Mouse (Mus musculus): ENCODE data around the gene Rgs12. TPM values are rescaled to one million over a fixed set of nuclear protein-coding genes. Genes with fewer than 3 reads are reported as not detected.

The Rgs12 gene
- polyA plus RNA-seq, 1 experiment from 2014 or later, result 57.6 TPM

GRCm38 (mm10) chr5:35024975-35025374 is 75.7 kb downstream of the Rgs12 start:
- Histone ChIP-seq H3K36me3 (replicated peaks) (peaks cover 100% of the 10 kb centered on the region), H3K4me1 (peaks cover 12% of the 10 kb centered on the region), H3K27me3 (ENCODE audit: poor library complexity, severe bottlenecking) (no peaks in the 10 kb centered on the region), H3K9me3 (no peaks in the 10 kb centered on the region), H3K4me3 (no peak overlapping the region), H3K27ac (no peak overlapping the region)
- WGBS, result 29% methylated on average over 2 of the region's 2 CpGs
- peak; percentile 30 for DNase-seq (ENCODE audit: extremely low spot score, low spot score)

- Histone ChIP-seq H3K4me1 (peaks cover 3% of the 10 kb centered on the region), H3K9me3 (no peaks in the 10 kb centered on the region), H3K4me3 (no peak overlapping the region), H3K27ac (no peak overlapping the region), H3K36me3 (replicated peaks) (peaks cover 99% of the 10 kb centered on the region), H3K27me3 (ENCODE audit: poor library complexity, severe bottlenecking) (no peaks in the 10 kb centered on the region)
- no peak for DNase-seq (ENCODE audit: extremely low spot score, low spot score)
- 96% methylated on average over 1 of the region's 1 CpGs for WGBS
Observed at GRCm38 (mm10) chr5:35029303-35029702, 80.1 kb downstream of the Rgs12 start.

GRCm38 (mm10) chr5:35029755-35030154 is 80.5 kb downstream of the Rgs12 start:
- Histone ChIP-seq H3K9me3 (no peaks in the 10 kb centered on the region), H3K4me1 (no peaks in the 10 kb centered on the region), H3K27ac (no peak overlapping the region), H3K27me3 (ENCODE audit: poor library complexity, severe bottlenecking) (no peaks in the 10 kb centered on the region), H3K4me3 (no peak overlapping the region), H3K36me3 (replicated peaks) (peaks cover 99% of the 10 kb centered on the region)
- WGBS, result 94% methylated on average over 5 of the region's 5 CpGs
- no peak for DNase-seq (ENCODE audit: extremely low spot score, low spot score)

GRCm38 (mm10) chr5:35033068-35033467 is 83.8 kb downstream of the Rgs12 start:
- H3K27ac ChIP-seq, result no peak overlapping the region
- no peaks in the 10 kb centered on the region for H3K4me1 ChIP-seq
- no peaks in the 10 kb centered on the region for H3K9me3 ChIP-seq
- no peaks in the 10 kb centered on the region for H3K27me3 ChIP-seq (ENCODE audit: poor library complexity, severe bottlenecking)
- WGBS, result 85% methylated on average over 5 of the region's 5 CpGs
- H3K36me3 ChIP-seq (replicated peaks), result peaks cover 77% of the 10 kb centered on the region
- no peak for DNase-seq (ENCODE audit: extremely low spot score, low spot score)
- H3K4me3 ChIP-seq, result no peak overlapping the region

- Histone ChIP-seq H3K27ac (no peak overlapping the region), H3K27me3 (ENCODE audit: poor library complexity, severe bottlenecking) (no peaks in the 10 kb centered on the region), H3K36me3 (replicated peaks) (peaks cover 71% of the 10 kb centered on the region), H3K4me1 (no peaks in the 10 kb centered on the region), H3K4me3 (no peak overlapping the region), H3K9me3 (no peaks in the 10 kb centered on the region)
- 75% methylated on average over 1 of the region's 1 CpGs for WGBS
- no peak for DNase-seq (ENCODE audit: extremely low spot score, low spot score)
Observed at GRCm38 (mm10) chr5:35033619-35034018, 84.4 kb downstream of the Rgs12 start.

- DNase-seq (ENCODE audit: extremely low spot score, low spot score), result no peak
- WGBS, result 94% methylated on average over 5 of the region's 5 CpGs
- Histone ChIP-seq H3K36me3 (replicated peaks) (peaks cover 56% of the 10 kb centered on the region), H3K4me3 (no peak overlapping the region), H3K4me1 (no peaks in the 10 kb centered on the region), H3K27ac (no peak overlapping the region), H3K27me3 (ENCODE audit: poor library complexity, severe bottlenecking) (no peaks in the 10 kb centered on the region), H3K9me3 (no peaks in the 10 kb centered on the region)
Observed at GRCm38 (mm10) chr5:35035141-35035540, 85.9 kb downstream of the Rgs12 start.

- H3K4me1 ChIP-seq, result no peaks in the 10 kb centered on the region
- no peak overlapping the region for H3K27ac ChIP-seq
- DNase-seq (ENCODE audit: extremely low spot score, low spot score), result no peak
- no peak overlapping the region for H3K4me3 ChIP-seq
- 82% methylated on average over 4 of the region's 4 CpGs for WGBS
- no peaks in the 10 kb centered on the region for H3K27me3 ChIP-seq (ENCODE audit: poor library complexity, severe bottlenecking)
- H3K9me3 ChIP-seq, result no peaks in the 10 kb centered on the region
- peaks cover 49% of the 10 kb centered on the region for H3K36me3 ChIP-seq (replicated peaks)
Observed at GRCm38 (mm10) chr5:35035795-35036194, 86.5 kb downstream of the Rgs12 start.

- Histone ChIP-seq H3K9me3 (no peaks in the 10 kb centered on the region), H3K4me1 (0 out of 2 replicates have a peak, but pooled peaks cover 5% of the 10 kb centered on the region), H3K27ac (no peak overlapping the region)
Observed at GRCm38 (mm10) chr5:35037438-35037837, 88.2 kb downstream of the Rgs12 start.

GRCm38 (mm10) chr5:35041268-35041829 is 92.1 kb downstream of the Rgs12 start, which contains the start of gene Hgfac:
Hgfac (plus strand) TSS chr5:35041509.
- DNase-seq (ENCODE audit: extremely low spot score, low spot score), result no peak
- no peaks in the 10 kb centered on the region for H3K27me3 ChIP-seq (ENCODE audit: poor library complexity, severe bottlenecking)
- H3K36me3 ChIP-seq (replicated peaks), result no peaks in the 10 kb centered on the region
- WGBS, result 69% methylated on average over 6 of the region's 6 CpGs
- H3K4me1 ChIP-seq, result 0 out of 2 replicates have a peak, but pooled peaks cover 5% of the 10 kb centered on the region
- no peaks in the 10 kb centered on the region for H3K9me3 ChIP-seq
- peak within 1 kb of the TSS; percentile 45 for H3K27ac ChIP-seq
- H3K4me3 ChIP-seq, result no peak within 1 kb of the TSS

More at GRCm38 (mm10) chr5:35037438-35037837, 88.2 kb downstream of the Rgs12 start:
- H3K4me3 ChIP-seq, result no peak overlapping the region
- H3K27me3 ChIP-seq (ENCODE audit: poor library complexity, severe bottlenecking), result no peaks in the 10 kb centered on the region
- peaks cover 33% of the 10 kb centered on the region for H3K36me3 ChIP-seq (replicated peaks)
- DNase-seq (ENCODE audit: extremely low spot score, low spot score), result no peak

- WGBS, result 74% methylated on average over 10 of the region's 10 CpGs
Observed at GRCm38 (mm10) chr5:35042431-35043109, 93.3 kb downstream of the Rgs12 start.

GRCm38 (mm10) chr5:35043110-35043451 is 93.8 kb downstream of the Rgs12 start:
- H3K27ac ChIP-seq, result no peak overlapping the region
- H3K4me1 ChIP-seq, result 0 out of 2 replicates have a peak, but pooled peaks cover 5% of the 10 kb centered on the region
- no peaks in the 10 kb centered on the region for H3K27me3 ChIP-seq (ENCODE audit: poor library complexity, severe bottlenecking)
- DNase-seq (ENCODE audit: extremely low spot score, low spot score), result peak; percentile 71
- no peaks in the 10 kb centered on the region for H3K9me3 ChIP-seq
- no peak overlapping the region for H3K4me3 ChIP-seq
- H3K36me3 ChIP-seq (replicated peaks), result no peaks in the 10 kb centered on the region
- WGBS, result 53% methylated on average over 1 of the region's 1 CpGs

More at GRCm38 (mm10) chr5:35042431-35043109, 93.3 kb downstream of the Rgs12 start:
- Histone ChIP-seq H3K27ac (no peak overlapping the region), H3K27me3 (ENCODE audit: poor library complexity, severe bottlenecking) (no peaks in the 10 kb centered on the region), H3K36me3 (replicated peaks) (no peaks in the 10 kb centered on the region), H3K4me1 (0 out of 2 replicates have a peak, but pooled peaks cover 5% of the 10 kb centered on the region), H3K4me3 (no peak overlapping the region), H3K9me3 (no peaks in the 10 kb centered on the region)
- no peak for DNase-seq (ENCODE audit: extremely low spot score, low spot score)

GRCm38 (mm10) chr5:35050541-35050940 is 101.3 kb downstream of the Rgs12 start:
- Histone ChIP-seq H3K4me3 (no peak overlapping the region), H3K27me3 (ENCODE audit: poor library complexity, severe bottlenecking) (peaks cover 15% of the 10 kb centered on the region), H3K36me3 (replicated peaks) (no peaks in the 10 kb centered on the region), H3K9me3 (no peaks in the 10 kb centered on the region), H3K4me1 (0 out of 2 replicates have a peak, but pooled peaks cover 5% of the 10 kb centered on the region), H3K27ac (no peak overlapping the region)
- DNase-seq (ENCODE audit: extremely low spot score, low spot score), result no peak
- 72% methylated on average over 5 of the region's 5 CpGs for WGBS

GRCm38 (mm10) chr5:35054628-35055027 is 105.4 kb downstream of the Rgs12 start:
- Histone ChIP-seq H3K27ac (no peak overlapping the region), H3K9me3 (no peaks in the 10 kb centered on the region), H3K4me1 (peaks cover 24% of the 10 kb centered on the region), H3K36me3 (replicated peaks) (no peaks in the 10 kb centered on the region), H3K27me3 (ENCODE audit: poor library complexity, severe bottlenecking) (peaks cover 56% of the 10 kb centered on the region), H3K4me3 (no peak overlapping the region)
- WGBS, result 94% methylated on average over 3 of the region's 3 CpGs
- no peak for DNase-seq (ENCODE audit: extremely low spot score, low spot score)

All from forebrain, embryonic 10.5 days (tissue).